Mouse (Mus musculus): ENCODE results near the gene D3Ertd751e.

DNA sequence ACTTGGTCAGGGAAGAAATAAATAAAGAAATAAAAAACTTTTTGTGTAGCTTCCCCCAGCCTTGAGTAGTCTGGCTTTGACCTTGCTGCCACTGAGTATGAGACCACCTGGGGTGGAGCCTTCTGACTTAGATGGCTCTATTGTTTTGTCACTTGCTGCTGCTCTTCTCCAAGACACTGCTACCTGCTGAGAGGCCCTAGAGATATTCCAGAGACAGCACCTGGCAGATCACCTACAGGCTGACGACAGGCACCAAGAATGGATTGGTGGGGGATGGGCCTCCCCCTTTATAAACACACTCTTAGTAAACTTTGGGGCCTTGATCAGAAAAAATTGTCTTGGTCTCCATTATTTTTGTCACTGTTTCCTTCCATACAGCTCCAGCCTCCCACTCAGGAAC, 46.7 kb upstream of the D3Ertd751e start:
- TF ChIP-seq CTCF (IDR thresholded peaks at IDR 0.05; ENCODE audit: borderline replicate concordance, extremely low read depth, insufficient read depth, insufficient read length) = no peak
- TF ChIP-seq POLR2A (IDR thresholded peaks at IDR 0.05; ENCODE audit: borderline replicate concordance, extremely low read depth, insufficient read depth, insufficient read length, poor library complexity, severe bottlenecking) = no peak
